Mouse (Mus musculus): ENCODE measurements around the gene Pyy.

Pyy gene

DNA sequence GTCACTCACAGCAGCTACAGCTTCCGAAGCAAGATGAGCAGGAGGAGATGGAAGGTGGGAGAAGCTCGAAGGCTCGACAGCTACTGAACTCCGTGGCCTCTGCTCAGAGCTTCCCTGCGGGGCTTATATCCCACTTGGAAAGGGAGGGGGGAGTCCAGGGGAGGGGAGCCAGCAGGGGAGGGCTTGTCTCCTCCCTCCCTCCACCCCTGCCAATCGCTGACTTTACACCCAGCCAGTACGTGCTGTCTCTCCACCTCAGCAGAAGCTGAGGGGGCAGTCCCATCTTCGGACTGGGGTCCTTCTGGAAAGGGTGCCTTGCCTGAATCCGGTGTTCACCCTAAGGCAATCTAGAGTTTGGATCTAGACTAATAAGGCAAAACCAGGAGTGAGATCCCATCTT is at the start of gene Pyy:
Gene Pyy, minus strand, starts transcription at position 101 of the 400 bp plus-strand sequence.
- DNase-seq = no peak

DNA sequence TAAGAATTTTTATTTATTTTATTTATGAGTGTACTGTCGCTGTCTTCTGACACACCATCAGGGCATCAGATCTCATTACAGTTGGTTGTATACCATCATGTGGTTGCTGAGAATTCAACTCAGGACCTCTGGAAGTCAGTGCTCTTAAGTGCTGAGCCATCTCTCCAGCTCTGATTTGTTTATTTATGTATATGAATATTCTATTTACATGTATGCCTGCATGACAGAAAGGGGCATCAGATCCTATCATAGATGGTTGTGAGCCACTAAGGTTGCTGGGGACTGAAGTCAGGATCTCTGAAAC is 49.1 kb upstream of the Pyy start:
- DNase-seq = no peak

DNA sequence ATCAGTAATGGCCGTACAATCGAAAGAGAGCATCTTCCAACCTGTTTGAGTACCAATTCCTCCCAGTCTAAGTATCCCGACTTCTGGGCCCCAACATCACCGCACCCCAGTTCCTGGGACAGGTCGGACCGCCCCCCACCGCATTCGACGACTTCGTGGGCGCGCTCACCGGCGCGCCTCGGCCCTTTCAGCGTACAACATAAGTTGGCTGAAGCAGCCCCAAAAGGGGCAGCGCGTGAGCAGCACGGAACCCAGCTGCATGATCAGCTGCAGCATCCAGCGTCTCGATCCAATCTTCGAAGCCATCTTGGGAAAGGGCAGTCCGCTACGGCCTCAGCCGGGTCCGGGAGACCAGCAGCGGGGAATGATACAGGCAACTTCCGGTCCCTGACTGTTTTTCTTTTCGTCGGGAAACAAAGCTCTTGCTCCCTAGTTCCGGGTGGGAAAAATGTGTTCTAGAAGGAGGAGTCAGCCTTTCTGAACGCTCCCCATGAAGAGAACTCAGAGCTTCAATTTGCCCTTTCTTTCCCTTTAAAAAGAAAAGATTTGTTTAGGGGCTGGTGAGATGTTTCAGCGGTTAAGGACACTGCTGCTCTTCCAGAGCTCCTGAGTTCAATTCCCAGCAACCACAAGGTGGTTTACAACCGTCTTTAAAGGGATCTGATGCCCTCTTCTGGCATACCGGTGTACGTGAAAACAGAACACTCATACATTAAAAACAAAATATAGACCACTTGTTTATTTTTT is 48.6 kb upstream of the Pyy start, which contains the start of gene Tmem101:
Gene Tmem101, minus strand, starts transcription at position 366 of the 747 bp plus-strand sequence.
- peak; percentile 89 for DNase-seq

DNA sequence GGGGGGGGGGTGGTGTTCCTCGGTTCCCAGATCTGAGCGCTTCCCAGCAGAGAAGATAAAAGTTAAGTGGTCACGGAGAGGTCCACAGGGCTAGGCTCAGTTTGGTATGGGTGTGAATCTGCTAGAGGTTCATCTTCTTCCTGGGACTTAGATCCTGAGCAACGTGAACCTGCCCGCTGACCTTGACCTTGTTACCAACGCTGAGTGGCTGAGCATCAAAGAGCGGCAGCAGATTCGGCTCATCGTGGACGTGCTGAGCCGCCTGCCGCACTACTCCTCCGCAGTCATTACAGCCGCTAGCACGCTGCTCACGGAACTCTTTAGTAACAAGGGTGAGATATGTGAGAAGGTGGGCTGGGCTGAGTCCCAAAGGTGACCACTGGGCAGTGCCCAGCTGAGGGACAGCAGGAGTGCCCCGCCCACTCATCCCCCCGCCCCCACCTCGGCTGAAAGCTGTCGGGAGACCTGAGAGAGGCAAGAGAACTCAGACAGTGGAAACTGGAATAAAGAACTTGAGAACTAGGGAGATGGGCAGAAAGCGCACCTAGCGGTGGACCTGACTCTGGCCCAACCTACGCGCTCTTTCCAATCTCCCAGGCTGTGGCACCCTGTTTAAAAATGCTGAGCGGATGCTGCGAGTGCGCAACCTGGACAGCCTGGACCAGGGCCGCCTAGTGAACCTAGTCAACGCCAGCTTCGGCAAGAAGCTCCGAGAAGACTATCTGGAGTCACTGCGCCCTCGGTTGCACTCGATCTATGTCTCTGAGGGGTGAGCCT is 39.8 kb upstream of the Pyy start:
- no peak for DNase-seq

DNA sequence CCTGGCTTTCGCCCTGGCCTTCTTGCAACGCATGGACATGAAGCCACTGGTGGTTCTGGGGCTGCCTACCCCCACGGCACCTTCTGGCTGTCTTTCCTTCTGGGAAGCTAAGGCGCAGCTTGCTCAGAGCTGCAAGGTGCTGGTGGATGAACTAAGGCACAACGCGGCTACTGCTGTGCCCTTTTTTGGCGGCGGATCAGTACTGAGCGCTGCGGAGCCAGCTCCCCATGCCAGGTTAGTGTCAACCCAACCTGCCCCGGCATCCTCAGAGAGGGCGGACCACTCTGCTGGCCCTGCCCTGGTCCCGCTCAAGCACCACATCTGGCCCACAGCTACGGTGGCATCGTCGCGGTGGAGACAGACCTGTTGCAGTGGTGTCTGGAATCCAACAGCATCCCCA is 38.9 kb upstream of the Pyy start:
- DNase-seq = no peak

DNA sequence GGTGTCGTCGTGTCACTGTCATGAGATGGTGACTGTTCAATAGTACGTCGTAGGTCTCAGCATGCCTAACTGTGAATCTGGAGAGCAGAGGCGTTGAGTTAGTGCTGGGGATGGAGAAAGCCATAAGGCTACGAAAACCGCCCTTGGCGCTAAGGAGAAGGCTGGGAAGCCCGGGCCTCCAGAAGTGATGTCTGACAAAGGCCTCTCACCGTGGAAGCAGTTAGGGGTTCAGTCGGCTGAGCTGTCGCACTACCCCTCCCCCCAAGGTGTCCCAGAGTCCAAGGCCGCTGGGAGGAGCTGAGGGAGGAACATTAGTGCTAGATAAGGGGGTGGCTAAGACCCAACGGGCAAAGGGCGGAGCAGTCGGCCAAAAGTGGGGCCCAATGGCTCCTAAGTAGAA is 38.4 kb upstream of the Pyy start:
- DNase-seq = peak; percentile 38

DNA sequence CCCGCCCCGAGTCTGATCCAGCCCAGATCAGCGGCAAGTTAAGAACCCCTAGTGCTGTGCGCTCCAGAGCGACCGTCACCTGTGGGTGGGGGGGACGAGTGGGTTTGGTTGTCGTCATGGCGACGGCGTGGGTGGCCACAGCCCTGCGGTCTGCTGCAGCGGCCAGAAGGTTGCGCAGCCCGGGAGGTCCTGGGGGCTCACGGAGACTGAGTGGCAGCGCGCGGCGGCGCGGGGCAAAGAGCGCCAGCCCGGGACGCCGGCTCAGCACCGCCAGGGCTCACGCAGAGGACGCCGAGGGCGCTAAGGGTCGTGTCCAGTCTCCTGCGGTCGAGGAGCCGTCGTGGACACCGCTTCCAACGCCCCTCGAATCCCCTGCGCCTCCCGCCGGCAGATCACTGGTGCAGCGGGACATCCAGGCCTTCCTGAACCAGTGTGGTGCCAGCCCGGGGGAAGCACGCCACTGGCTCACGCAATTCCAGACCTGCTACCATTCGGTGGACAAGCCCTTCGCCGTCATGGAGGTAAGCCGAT is 37.9 kb upstream of the Pyy start, which contains the start of gene Nags:
Gene Nags, plus strand, starts transcription at position 43 of the 531 bp plus-strand sequence.
- DNase-seq = no peak

DNA sequence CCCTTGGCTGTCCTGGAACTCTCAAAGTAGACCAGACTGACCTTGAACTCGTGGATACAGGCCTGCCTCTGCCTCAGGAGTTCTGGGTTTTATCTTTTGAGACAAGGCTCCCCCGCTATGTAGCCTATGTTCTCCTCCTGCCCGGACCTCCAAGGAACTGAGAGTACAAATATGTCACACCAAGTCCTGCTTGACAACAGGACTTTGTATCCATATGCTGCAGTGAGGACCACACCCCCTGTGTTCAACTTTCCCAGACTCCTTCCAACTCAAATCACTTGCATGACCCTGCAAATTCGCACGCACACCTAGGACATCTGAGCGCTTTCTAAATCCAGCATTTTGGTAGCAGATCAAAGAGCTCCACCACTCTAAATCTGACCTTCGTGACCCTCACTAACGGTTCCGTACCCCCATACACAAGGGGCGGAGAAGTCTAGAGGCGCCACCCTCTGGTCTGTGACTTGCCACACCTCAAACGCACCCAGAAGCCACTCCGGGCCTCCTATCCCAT is 37.4 kb upstream of the Pyy start:
- DNase-seq = no peak

DNA sequence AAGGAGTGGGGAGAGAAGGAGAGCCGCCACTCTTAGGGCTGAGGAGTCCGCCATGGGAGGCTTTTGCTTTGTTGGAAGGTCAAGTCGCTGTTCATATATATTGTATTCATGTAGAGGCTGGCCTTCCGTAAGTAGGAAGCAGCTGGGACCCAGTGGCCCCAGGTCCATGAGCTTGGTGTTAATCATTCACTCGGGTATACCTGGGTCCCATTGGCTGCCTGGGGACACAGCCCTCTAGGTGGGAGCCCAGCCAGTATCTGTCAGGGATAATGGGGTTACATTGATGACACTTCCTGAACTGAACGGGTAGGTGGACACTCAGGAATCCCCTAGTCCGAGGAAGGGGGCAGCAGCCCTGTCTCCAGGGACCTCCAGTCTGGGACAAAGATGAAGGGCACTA is 34.7 kb upstream of the Pyy start:
- DNase-seq = peak; percentile 57

DNA sequence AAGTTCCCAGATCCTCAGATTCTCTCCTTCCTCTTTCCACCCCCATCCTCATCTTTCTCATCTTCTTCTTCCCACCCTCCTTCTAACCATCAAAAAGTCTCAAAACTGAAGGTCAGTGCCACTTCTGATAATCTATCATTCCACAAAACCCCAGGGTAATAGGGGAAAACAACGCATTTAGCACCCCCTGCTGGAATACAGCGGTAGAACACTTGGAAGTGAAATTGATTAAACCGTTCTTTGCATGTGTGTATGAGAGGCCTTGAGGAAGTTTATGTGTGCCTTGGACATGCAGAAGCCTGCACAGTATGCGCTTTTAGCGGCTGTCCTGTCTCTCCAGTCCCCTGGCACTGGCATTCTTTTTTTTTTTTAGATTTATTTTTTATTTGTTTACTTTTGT is 32.9 kb upstream of the Pyy start:
- peak; percentile 43 for DNase-seq

DNA sequence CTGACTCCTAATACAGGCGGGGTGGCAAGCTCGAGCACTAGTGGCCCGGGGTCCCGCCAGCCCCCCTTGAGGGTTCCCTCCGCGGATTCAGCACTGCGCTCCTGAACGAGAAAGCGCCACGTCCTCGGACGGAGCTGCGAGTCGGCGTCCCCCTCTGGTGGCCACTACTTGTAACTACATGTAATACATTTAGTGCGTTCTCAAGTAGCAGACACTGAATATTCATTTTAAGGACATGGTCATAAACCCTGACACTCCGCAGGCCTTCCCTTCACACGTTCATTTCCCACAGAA is 30.8 kb upstream of the Pyy start:
- DNase-seq = peak; percentile 33

DNA sequence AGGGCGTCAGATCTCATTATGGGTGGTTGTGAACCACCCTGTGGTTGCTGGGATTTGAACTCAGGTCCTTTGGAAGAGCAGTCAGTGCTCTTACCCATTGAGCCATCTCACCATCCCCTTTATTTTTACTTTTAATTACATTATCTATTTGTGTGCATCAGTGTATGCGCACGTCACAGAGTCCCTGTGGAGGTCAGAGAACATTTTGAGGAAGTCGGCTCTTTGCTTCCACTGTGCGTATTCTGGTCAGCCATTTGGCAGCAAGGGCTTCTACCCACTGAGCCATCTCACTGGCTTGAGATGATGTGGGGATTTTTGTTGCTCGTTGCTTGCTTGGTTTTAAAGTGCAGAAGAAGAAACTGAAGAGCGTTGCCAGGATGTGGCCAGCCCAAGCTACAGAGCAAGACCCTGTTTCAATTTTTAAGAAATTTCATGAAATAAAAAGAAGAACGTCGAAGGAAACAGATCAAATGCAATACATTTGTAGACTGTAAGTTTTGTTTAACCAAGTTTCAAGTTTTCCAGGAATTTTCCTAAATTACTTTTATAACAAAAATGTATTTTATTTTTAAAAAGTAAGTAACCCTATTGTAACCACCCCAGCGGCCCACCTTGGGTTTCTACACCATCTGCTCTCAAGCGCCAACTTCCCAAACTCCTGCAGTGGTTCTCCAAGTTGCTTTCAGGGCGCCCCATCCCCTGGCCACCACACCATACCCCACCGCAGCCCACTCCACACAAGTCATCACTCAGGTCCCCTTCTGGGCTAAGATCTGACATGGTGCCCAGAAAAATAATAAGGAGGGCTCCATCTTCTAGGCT is 30.2 kb upstream of the Pyy start:
- no peak for DNase-seq

DNA sequence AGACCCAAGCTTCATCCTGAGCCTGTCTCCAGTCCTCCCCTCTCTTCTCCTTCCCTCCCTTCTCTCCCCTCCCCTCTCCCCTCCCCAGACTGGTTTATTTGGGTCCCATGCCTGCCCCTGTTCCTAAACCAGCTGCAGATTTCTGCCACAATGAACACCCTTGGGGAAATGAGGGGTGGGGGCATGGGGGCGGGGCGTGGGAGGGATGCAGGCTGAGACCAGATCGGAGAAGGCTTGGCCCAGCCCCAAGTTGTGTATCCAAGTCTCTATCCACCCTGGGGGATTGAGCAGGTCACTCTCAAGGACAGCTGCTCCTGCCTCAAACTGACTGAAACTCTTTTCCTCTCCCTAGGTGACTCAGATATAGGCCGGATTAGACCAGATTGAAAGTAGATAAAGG is 26.9 kb upstream of the Pyy start:
- no peak for DNase-seq

DNA sequence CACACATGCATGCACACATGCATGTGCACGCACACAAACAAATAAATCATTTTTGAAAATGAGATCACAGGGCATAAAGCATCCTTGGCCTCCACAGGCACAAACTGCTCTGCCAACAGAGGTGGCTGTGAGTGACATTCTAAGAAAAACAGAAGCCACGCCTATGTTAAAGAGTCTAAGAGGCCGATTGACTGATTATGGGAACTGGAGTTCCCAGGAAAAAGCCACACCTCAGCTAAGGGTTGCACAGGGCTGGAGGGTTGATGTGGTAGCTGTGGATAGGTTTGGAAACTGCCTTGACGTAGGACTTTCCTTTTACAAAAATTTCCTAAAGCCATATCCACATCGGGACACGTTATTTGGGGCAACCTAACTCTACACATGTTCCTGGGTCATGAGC is 9.8 kb upstream of the Pyy start:
- DNase-seq = no peak

DNA sequence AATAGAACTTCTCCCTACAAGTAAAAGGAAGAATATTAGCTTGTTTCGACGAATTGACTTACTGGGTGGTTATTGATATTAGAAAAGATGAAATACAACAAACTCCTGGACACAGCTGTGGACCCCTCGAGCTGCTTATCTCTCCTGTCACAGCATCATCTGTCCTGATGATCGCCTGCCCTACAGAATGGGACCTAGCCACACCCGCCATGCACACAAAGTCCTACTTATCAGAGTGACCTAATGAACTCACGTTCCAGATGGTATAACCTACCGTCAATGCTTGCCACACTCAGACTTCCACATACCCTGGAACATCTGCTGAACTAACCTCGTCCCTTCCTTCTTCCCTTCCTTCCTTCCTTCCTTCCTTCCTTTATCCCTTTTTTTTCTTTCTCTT is 8.6 kb upstream of the Pyy start:
- DNase-seq = no peak

DNA sequence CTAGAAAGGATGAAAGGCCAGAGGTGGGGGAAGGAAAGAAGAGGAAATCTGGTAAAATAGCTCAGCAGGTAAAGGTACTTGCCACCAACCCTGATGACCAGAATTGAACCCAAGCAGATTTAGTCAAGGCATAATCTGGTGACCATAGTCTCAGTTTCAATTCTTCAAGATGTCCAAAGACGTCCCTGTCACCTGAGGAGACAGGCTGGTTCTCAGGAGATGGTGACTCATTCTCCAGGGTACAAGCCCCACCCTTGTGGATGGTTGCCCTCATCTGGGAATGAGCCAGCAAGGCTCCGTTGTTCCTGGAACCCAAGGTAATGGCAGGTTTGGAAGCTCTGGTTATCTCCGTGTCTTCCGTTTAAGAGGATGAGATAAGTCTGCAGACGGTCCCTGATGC is 3.9 kb upstream of the Pyy start:
- no peak for DNase-seq

DNA sequence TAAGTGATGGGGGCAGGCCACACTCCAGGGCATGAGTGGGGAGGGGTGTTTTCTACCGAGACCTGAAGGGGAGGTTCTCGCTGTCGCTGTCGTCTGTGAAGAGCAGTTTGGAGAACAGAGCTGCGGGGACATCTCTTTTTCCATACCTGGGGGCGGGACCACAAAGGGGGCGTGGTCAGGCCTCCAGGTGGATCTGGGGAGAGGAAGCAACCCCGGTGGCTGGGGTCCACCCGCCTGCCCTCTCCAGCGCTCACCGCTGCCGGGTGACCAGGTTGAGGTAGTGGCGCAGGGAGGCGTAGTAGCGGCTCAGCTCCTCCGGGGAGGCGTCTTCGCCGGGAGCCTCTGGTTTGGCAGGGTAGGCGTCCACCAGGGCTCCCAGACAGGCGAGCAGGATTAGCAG is 721 bp downstream of the Pyy start:
- DNase-seq = no peak

DNA sequence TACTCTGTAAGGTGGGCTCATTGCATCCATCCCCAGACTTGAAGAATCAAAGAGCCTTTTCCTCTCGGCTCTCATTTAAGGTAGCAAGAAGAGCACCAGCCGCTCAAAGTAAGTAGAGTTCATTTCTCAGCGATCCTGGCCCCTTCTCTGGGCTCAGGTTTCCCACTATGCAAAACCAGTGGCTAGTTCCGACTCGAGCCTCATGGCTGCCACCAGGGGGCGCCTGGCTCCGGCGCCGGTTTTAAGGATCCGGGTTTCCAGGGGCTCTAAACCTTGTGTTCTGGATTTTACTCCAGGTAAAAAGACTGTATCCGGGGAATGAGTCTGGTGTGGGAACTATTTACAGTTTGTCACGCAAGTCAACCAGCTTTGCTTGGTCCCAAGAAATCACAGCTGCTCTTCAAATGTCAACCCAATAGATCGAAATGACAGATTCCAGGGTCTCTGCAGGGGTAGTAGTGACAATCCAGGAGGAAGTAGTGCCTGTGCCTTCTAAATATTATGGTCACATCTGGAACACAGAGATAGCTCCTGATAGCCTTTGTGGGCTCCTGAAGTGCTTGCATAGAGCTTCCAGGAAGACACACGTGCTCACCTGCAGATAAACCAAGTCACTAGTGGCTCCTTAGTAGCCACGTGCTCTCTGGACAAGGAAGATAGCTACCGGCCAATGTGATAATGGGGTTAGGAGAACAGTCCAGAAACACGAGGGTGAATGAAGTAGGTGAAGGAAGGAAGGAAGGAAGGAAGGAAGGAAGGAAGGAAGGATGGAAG is 5.0 kb downstream of the Pyy start:
- no peak for DNase-seq

DNA sequence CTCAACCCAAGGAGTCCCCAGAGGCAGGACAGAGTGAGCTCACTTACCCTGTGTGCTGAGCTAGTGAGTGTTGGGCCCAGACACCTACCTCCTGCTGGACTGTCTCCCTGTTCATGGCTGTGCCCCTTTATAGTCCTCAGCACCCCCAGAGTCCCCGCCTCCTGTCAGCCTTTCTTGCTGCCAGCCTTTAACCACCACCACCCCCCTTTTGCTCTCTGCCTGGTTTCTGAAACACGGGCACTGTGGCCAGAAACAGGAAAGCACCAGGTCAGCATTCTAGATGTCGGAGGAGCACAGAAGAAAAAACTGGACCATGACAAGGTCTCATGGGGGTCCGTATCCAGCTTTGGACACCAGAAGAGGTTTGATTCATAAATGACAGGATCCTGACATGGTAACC is 6.4 kb downstream of the Pyy start, which contains the start of gene Ppy:
Gene Ppy, minus strand, starts transcription at position 101 of the 400 bp plus-strand sequence.
- no peak for DNase-seq

DNA sequence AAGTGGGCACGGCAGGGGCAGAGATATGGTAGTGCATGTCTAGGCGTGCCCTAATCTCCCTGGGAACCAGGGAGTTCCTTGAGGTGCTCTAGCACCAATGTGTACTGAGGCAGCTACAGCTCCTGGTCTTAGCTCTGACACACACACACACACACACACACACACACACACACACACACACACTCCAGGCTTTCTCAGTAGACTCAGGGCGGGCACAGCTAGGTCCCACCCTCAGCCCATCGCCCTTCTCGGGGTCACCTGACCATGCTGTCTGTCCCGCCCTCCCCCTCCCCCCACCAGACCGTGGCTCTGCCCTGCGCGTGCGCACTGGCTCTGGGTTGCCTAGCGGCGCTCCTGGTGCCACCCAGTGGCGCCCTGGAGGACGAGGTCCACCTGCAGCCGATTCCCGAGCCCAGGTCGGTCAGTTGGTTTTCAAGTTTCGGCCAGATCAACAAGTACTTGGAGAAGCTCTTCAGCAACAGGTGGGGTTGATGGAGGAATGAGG is 10.7 kb downstream of the Pyy start:
- peak; percentile 72 for DNase-seq

DNA sequence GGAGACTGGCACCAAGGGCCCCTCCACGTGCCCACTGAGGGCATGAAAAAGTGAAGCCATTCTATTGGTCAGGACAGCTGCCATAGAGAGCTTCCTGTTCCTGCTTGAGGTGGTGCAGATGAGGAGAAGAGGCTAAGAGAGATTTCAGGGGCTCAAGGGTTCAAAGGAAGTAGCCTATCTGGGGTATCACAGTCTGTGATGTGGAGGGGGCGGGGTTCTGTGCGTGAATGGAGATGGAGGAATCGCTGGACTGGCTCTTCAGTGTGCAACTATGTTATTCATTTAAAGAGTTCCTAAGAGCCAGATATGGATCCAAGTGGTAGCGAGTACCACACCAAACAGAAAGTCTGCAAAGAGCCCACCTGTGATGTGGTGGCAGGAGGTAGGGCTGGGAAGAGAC is 11.2 kb downstream of the Pyy start:
- no peak for DNase-seq

DNA sequence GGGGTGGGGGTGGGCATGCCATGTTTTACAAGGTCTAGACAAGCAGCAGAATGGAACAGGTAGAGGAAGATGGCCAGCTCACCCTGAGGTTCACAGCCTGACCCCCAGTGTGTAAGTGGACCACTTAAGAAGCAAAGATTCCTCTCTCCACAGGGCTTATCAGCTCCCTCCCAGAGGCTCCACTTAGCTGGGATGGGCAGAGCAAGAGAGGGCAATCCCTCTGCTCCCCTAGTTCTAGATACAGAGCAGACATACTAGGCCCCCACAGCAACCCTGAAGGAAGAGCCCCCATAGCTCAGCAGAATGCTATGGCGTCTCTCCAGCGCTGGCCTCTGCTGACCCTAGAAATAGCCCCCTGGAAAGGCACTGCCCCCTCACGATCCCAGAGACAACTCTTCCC is 12.0 kb downstream of the Pyy start:
- DNase-seq = no peak

All from kidney, adult 11 months (tissue).